In genomic region chr11:100168765-100169762, GRCm38 (mm10) we compare ENCODE assay signal across 8 mouse cellular contexts. TPM values are rescaled to one million over a fixed set of nuclear protein-coding genes. Genes with fewer than 3 reads are reported as not detected.
A peak's percentile ranks its signal among the peaks of the same experiment; 100 is the strongest.
DNase-seq lines count a peak whose midpoint lies in the region; ATAC-seq and TF ChIP-seq lines count a peak whose summit lies in the region.

No protein-coding gene starts in this region.

- H3K4me3 ChIP-seq in midbrain, embryonic 10.5 days = no peak overlapping the region
- no peak overlapping the region for H3K4me3 ChIP-seq in midbrain, embryonic 15.5 days
- no peak overlapping the region for H3K4me3 ChIP-seq in cortical plate, adult 2 months (ENCODE audit: insufficient read depth, low read length)
- no peak overlapping the region for H3K4me3 ChIP-seq in limb, embryonic 13.5 days
- H3K4me3 ChIP-seq in stomach, embryonic 16.5 days (replicated peaks; ENCODE audit: low read length) = peak overlapping the region; percentile 5; the same call in 1 of the 2 replicates

- 32% methylated on average over 14 of the region's 14 CpGs for whole genome bisulfite sequencing in midbrain, embryonic 10.5 days
- WGBS in midbrain, embryonic 15.5 days = 34% methylated on average over 14 of the region's 14 CpGs
- 32% methylated on average over 14 of the region's 14 CpGs for WGBS in limb, embryonic 13.5 days
- 27% methylated on average over 14 of the region's 14 CpGs for WGBS in stomach, embryonic 16.5 days

- no peak for TF ChIP-seq POLR2A in cortical plate, adult 2 months (IDR thresholded peaks at IDR 0.05; ENCODE audit: extremely low read depth, insufficient read depth, low read length)

- peaks cover 8% of the 10 kb centered on the region; the same call in 1 of the 2 replicates for H3K4me1 ChIP-seq in midbrain, embryonic 10.5 days
- H3K4me1 ChIP-seq in midbrain, embryonic 15.5 days = peaks cover 3% of the 10 kb centered on the region; the same call in 1 of the 2 replicates
- H3K4me1 ChIP-seq in cortical plate, adult 2 months (ENCODE audit: control insufficient read depth, insufficient read depth, low read length) = peaks cover 2% of the 10 kb centered on the region
- H3K4me1 ChIP-seq in limb, embryonic 13.5 days = peaks cover 14% of the 10 kb centered on the region
- peaks cover 16% of the 10 kb centered on the region for H3K4me1 ChIP-seq in stomach, embryonic 16.5 days (ENCODE audit: control insufficient read depth, insufficient read depth, low read length)

- H3K36me3 ChIP-seq in midbrain, embryonic 10.5 days = no peaks in the 10 kb centered on the region
- no peaks in the 10 kb centered on the region for H3K36me3 ChIP-seq in midbrain, embryonic 15.5 days (replicated peaks)
- no peaks in the 10 kb centered on the region for H3K36me3 ChIP-seq in limb, embryonic 13.5 days
- H3K36me3 ChIP-seq in stomach, embryonic 16.5 days (ENCODE audit: control insufficient read depth, insufficient read depth, low read length) = no peaks in the 10 kb centered on the region

- DNase-seq in midbrain, embryonic 10.5 days (ENCODE audit: low spot score) = peak; percentile 86
- peak; percentile 87 for DNase-seq in heart, adult 11 months
- DNase-seq in kidney, adult 9 months = peak; percentile 69
- DNase-seq in naive thymus-derived CD4-positive, alpha-beta T cell, adult 2 months (ENCODE audit: low read depth) = peak; percentile 50

- TF ChIP-seq CTCF in cortical plate, adult 2 months (IDR thresholded peaks at IDR 0.05; ENCODE audit: extremely low read depth, insufficient read depth, low read length) = peak; percentile 89

- no peak overlapping the region for H3K9ac ChIP-seq in midbrain, embryonic 15.5 days
- no peak overlapping the region for H3K9ac ChIP-seq in limb, embryonic 13.5 days
- H3K9ac ChIP-seq in stomach, embryonic 16.5 days (ENCODE audit: low read length) = peak overlapping the region; percentile 47; the same call in 1 of the 2 replicates

- peak overlapping the region; percentile 81 for H3K27ac ChIP-seq in midbrain, embryonic 10.5 days (replicated peaks)
- H3K27ac ChIP-seq in midbrain, embryonic 15.5 days = no peak overlapping the region
- H3K27ac ChIP-seq in cortical plate, adult 2 months (ENCODE audit: insufficient read depth, low read length) = no peak overlapping the region
- no peak overlapping the region for H3K27ac ChIP-seq in limb, embryonic 13.5 days
- peak overlapping the region; percentile 91 for H3K27ac ChIP-seq in stomach, embryonic 16.5 days (ENCODE audit: low read length)

- no peaks in the 10 kb centered on the region for H3K9me3 ChIP-seq in midbrain, embryonic 10.5 days (replicated peaks)
- H3K9me3 ChIP-seq in midbrain, embryonic 15.5 days = no peaks in the 10 kb centered on the region
- H3K9me3 ChIP-seq in limb, embryonic 13.5 days = no peaks in the 10 kb centered on the region
- no peaks in the 10 kb centered on the region for H3K9me3 ChIP-seq in stomach, embryonic 16.5 days (replicated peaks; ENCODE audit: control insufficient read depth, low read length)

- no peaks in the 10 kb centered on the region for H3K27me3 ChIP-seq in midbrain, embryonic 10.5 days (ENCODE audit: low read depth, poor library complexity, severe bottlenecking)
- no peaks in the 10 kb centered on the region for H3K27me3 ChIP-seq in midbrain, embryonic 15.5 days (replicated peaks)
- H3K27me3 ChIP-seq in limb, embryonic 13.5 days = no peaks in the 10 kb centered on the region
- no peaks in the 10 kb centered on the region for H3K27me3 ChIP-seq in stomach, embryonic 16.5 days (ENCODE audit: control insufficient read depth, insufficient read depth, low read length)

- ATAC-seq in midbrain, embryonic 15.5 days (replicated peaks) = no peak
- peak; percentile 36; the same call in 1 of the 2 replicates for ATAC-seq in limb, embryonic 13.5 days (ENCODE audit: low FRiP score, low read depth)
- ATAC-seq in stomach, embryonic 16.5 days (ENCODE audit: insufficient read depth, low FRiP score) = peak; percentile 34; the same call in 1 of the 2 replicates

- no peak overlapping the region for H3K4me2 ChIP-seq in midbrain, embryonic 15.5 days
- H3K4me2 ChIP-seq in limb, embryonic 13.5 days (replicated peaks) = no peak overlapping the region
- H3K4me2 ChIP-seq in stomach, embryonic 16.5 days (ENCODE audit: low read depth, low read length) = peak overlapping the region; percentile 37; the same call in 1 of the 2 replicates

RNA-seq across cellular contexts. Expression of gene Krt19, which starts 20.6 kb away (rescaled TPM):
- 5.9 and 6.3 TPM in 2 replicates for polyA plus RNA-seq in midbrain, embryonic 10.5 days (2016; fragmentation: Nextera tagmentation; extraction: Ambion mirVana)
- polyA plus RNA-seq in midbrain, embryonic 15.5 days (2015; fragmentation: Nextera tagmentation; extraction: Ambion mirVana) = 2.1 and 2.6 TPM in 2 replicates
- 0.25 and 0.44 TPM in 2 replicates for polyA plus RNA-seq in cortical plate, adult 2 months (2012; rRNA removed)
- polyA plus RNA-seq in limb, embryonic 13.5 days (2015; fragmentation: Nextera tagmentation; extraction: Ambion mirVana) = 18.6 and 21.8 TPM in 2 replicates
- polyA plus RNA-seq in stomach, embryonic 16.5 days (2015; fragmentation: Nextera tagmentation; extraction: Ambion mirVana) = 1,141 and 1,514 TPM in 2 replicates

RNA-seq across cellular contexts. Expression of gene Krt9, which starts 24.0 kb away (rescaled TPM):
- not detected in 2 replicates for polyA plus RNA-seq in midbrain, embryonic 10.5 days (2016; fragmentation: Nextera tagmentation; extraction: Ambion mirVana)
- not detected in 2 replicates for polyA plus RNA-seq in midbrain, embryonic 15.5 days (2015; fragmentation: Nextera tagmentation; extraction: Ambion mirVana)
- polyA plus RNA-seq in cortical plate, adult 2 months (2012; rRNA removed) = 4.7 and 6.4 TPM in 2 replicates
- polyA plus RNA-seq in limb, embryonic 13.5 days (2015; fragmentation: Nextera tagmentation; extraction: Ambion mirVana) = not detected in 2 replicates
- polyA plus RNA-seq in stomach, embryonic 16.5 days (2015; fragmentation: Nextera tagmentation; extraction: Ambion mirVana) = not detected in 2 replicates

RNA-seq across cellular contexts. Expression of gene Krt15, which starts 33.3 kb away (rescaled TPM):
- 0.74 and 1.8 TPM in 2 replicates for polyA plus RNA-seq in midbrain, embryonic 10.5 days (2016; fragmentation: Nextera tagmentation; extraction: Ambion mirVana)
- polyA plus RNA-seq in midbrain, embryonic 15.5 days (2015; fragmentation: Nextera tagmentation; extraction: Ambion mirVana) = 0.42 and 4.2 TPM in 2 replicates
- 0.25 TPM in 1 of 2 replicates, not detected in the other for polyA plus RNA-seq in cortical plate, adult 2 months (2012; rRNA removed)
- 151 and 172 TPM in 2 replicates for polyA plus RNA-seq in limb, embryonic 13.5 days (2015; fragmentation: Nextera tagmentation; extraction: Ambion mirVana)
- polyA plus RNA-seq in stomach, embryonic 16.5 days (2015; fragmentation: Nextera tagmentation; extraction: Ambion mirVana) = 1,477 and 1,759 TPM in 2 replicates

RNA-seq across cellular contexts. Expression of gene Krt14, which starts 38.3 kb away (rescaled TPM):
- 1.0 and 1.2 TPM in 2 replicates for polyA plus RNA-seq in midbrain, embryonic 10.5 days (2016; fragmentation: Nextera tagmentation; extraction: Ambion mirVana)
- 0.26 and 6.1 TPM in 2 replicates for polyA plus RNA-seq in midbrain, embryonic 15.5 days (2015; fragmentation: Nextera tagmentation; extraction: Ambion mirVana)
- polyA plus RNA-seq in cortical plate, adult 2 months (2012; rRNA removed) = not detected in 2 replicates
- 275 and 306 TPM in 2 replicates for polyA plus RNA-seq in limb, embryonic 13.5 days (2015; fragmentation: Nextera tagmentation; extraction: Ambion mirVana)
- polyA plus RNA-seq in stomach, embryonic 16.5 days (2015; fragmentation: Nextera tagmentation; extraction: Ambion mirVana) = 46.4 and 67.1 TPM in 2 replicates

RNA-seq across cellular contexts. Expression of gene Krt13, which starts 47.7 kb away (rescaled TPM):
- not detected in 2 replicates for polyA plus RNA-seq in midbrain, embryonic 10.5 days (2016; fragmentation: Nextera tagmentation; extraction: Ambion mirVana)
- polyA plus RNA-seq in midbrain, embryonic 15.5 days (2015; fragmentation: Nextera tagmentation; extraction: Ambion mirVana) = 0.26 TPM in 1 of 2 replicates, not detected in the other
- polyA plus RNA-seq in cortical plate, adult 2 months (2012; rRNA removed) = not detected in 2 replicates
- not detected in 2 replicates for polyA plus RNA-seq in limb, embryonic 13.5 days (2015; fragmentation: Nextera tagmentation; extraction: Ambion mirVana)
- 1,856 and 2,859 TPM in 2 replicates for polyA plus RNA-seq in stomach, embryonic 16.5 days (2015; fragmentation: Nextera tagmentation; extraction: Ambion mirVana)

Comparison
In these comparisons a context has a peak if more than half of its experiments do, and no peak if none do; other contexts are left out.
1. H3K27ac ChIP-seq: peak in midbrain, embryonic 10.5 days (single experiment) and stomach, embryonic 16.5 days (single experiment); none in midbrain, embryonic 15.5 days (single experiment), cortical plate, adult 2 months (single experiment) and limb, embryonic 13.5 days (single experiment).
2. RNA of gene Krt19, which starts 20.6 kb away (polyA plus RNA-seq): 1,141 to 1,514 TPM in stomach, embryonic 16.5 days; 18.6 to 21.8 TPM in limb, embryonic 13.5 days, 5.9 to 6.3 TPM in midbrain, embryonic 10.5 days, 2.1 to 2.6 TPM in midbrain, embryonic 15.5 days and 0.25 to 0.44 TPM in cortical plate, adult 2 months; every median in the first group is over 10 times any median in the second.
3. RNA of gene Krt15, which starts 33.3 kb away (polyA plus RNA-seq): 1,477 to 1,759 TPM in stomach, embryonic 16.5 days and 151 to 172 TPM in limb, embryonic 13.5 days; 0.42 to 4.2 TPM in midbrain, embryonic 15.5 days, 0.74 to 1.8 TPM in midbrain, embryonic 10.5 days and 0.25 TPM in cortical plate, adult 2 months; every median in the first group is over 10 times any median in the second.
4. Peak in every context shown above with its lines, with median percentiles within 50 percentile points of each other: DNase-seq.